Mouse (Mus musculus) gastrocnemius, adult 8-10 months (tissue): ENCODE measurements around the gene Olfr1450. TPM values are rescaled to one million over a fixed set of nuclear protein-coding genes. Genes with fewer than 3 reads are reported as not detected.
"Not testable (repeated sequence)": the region's sequence is repeated elsewhere in the genome, so short reads cannot be mapped to it uniquely, and the experiment has no call there.

Experiments
- DNase-seq, 2 experiments: peaks; one replicate each; pipeline ENCODE4 v3.0.0; 2022; ENCODE audit warnings: low spot score in 2 of 2
- total RNA-seq, 4 experiments: library from RNA; stranded (reverse); gene quantifications; 2 replicates each; pipeline ENCODE4 v1.2.4; 2022

Gene Olfr1450
- total RNA-seq = not detected

GRCm38 (mm10) chr19:12949958-12950357 lies at the start of gene Olfr1450:
Gene Olfr1450, plus strand, starts transcription at chr19:12950258.
- DNase-seq = no peak

DNA sequence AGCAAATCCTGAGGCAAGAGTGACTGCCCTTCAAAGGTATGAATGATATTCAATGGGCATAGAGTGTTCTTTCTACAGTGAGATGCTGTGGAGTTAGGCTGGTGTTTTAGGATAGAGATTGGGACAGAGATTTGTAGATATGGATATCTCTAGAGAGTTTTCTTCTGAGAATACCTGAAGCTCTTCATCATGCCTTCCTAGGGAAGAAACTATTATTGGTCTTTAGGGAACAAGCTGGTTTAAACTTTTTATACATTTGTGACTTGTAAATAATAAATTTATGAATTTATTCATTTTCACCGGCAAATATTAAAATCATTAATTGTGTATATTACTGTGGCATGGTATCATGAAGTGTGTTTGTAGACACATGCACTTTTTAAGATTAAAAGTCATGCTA lies 46.4 kb upstream of the Olfr1450 start, which contains the start of gene Olfr1447:
TSS of gene Olfr1447 (minus strand) at position 101 of the 400 bp plus-strand sequence.
- DNase-seq = no peak

DNA sequence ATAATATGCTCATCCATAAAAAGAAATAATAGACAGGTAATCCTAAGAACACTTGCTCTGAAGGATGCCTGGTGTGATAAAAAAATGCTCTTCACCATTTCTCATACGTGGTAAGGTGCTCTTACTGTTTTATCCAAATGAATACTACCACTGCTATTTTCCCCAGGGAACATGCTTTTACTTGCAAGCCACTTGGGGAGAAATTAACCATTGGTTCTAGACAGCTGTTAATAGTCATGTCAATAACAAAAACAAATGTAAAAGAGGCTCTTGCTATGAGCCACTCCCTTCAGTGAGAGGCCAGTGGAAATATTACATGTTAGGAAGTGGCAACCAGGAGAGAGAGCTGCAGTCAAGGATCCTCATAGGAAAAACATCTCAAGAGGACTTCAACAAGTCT lies 25.7 kb upstream of the Olfr1450 start, which contains the start of gene Olfr1448:
TSS of gene Olfr1448 (minus strand) at position 101 of the 400 bp plus-strand sequence.
- DNase-seq = no peak

DNA sequence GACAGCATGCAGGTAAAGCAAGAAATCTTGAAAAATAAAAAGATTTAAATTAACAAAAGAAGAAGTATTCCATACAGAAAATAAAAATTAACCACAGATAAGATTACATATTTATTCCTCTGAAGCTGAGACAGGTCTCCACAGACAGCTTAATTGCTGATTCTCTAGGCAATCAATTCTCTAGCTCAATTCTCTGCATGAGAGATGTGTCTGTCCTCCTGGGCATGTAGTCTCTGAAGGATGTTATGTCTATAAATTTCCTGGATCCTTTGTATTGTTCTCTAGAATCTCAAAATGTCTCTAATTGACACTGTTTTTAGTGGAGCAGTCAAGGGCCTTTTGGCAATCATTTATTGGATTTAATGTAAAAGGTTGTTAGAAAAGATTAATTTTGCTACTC lies 19.5 kb upstream of the Olfr1450 start, which contains the start of gene Olfr1449:
TSS of gene Olfr1449 (plus strand) at position 301 of the 400 bp plus-strand sequence.
- DNase-seq = no peak

- not testable (repeated sequence) for DNase-seq
Observed at GRCm38 (mm10) chr19:12970082-12970481, 20.0 kb downstream of the Olfr1450 start.

GRCm38 (mm10) chr19:12992316-12992715 lies 42.3 kb downstream of the Olfr1450 start:
- not testable (repeated sequence) for DNase-seq

- no peak for DNase-seq
Observed at GRCm38 (mm10) chr19:12994714-12995113, 44.7 kb downstream of the Olfr1450 start, which contains the start of gene Olfr1451. Gene Olfr1451, plus strand, starts transcription at chr19:12995014.

Other genes starting within 250 kb of the Olfr1450 start
- gene Cntf, start 184.6 kb upstream of the Olfr1450 start, total RNA-seq = 1 to 10 TPM in 3 of 4 experiments, under 1 TPM in 1; 0.92 to 2.5 (median 1.8) TPM
- 100 to 1,000 TPM; 130 to 182 (median 149) TPM for gene Zfp91, start 154.1 kb upstream of the Olfr1450 start, total RNA-seq
- under 1 TPM in 3 of 4 experiments, not detected in 1; 0.17 to 0.27 (median 0.22) TPM for gene Lpxn, start 154.1 kb upstream of the Olfr1450 start, total RNA-seq
- gene Gm5244, start 103.6 kb upstream of the Olfr1450 start, total RNA-seq = not detected
- not detected for gene Olfr1444, start 93.0 kb upstream of the Olfr1450 start, total RNA-seq
- not detected for gene Olfr1445, start 66.4 kb upstream of the Olfr1450 start, total RNA-seq
- gene Olfr1446, start 56.7 kb upstream of the Olfr1450 start, total RNA-seq = not detected
- gene Olfr1447, start 46.5 kb upstream of the Olfr1450 start, total RNA-seq = not detected
- not detected for gene Olfr1448, start 25.8 kb upstream of the Olfr1450 start, total RNA-seq
- gene Olfr1449, start 19.4 kb upstream of the Olfr1450 start, total RNA-seq = not detected
- gene Olfr1451, start 44.8 kb downstream of the Olfr1450 start, total RNA-seq = not detected
- not detected for gene Olfr1453, start 78.1 kb downstream of the Olfr1450 start, total RNA-seq
- not detected for gene Olfr1454, start 110.4 kb downstream of the Olfr1450 start, total RNA-seq
- not detected for gene Olfr1457, start 147.6 kb downstream of the Olfr1450 start, total RNA-seq
- not detected for gene Olfr1458, start 156.5 kb downstream of the Olfr1450 start, total RNA-seq
- not detected for gene Olfr1459, start 199.3 kb downstream of the Olfr1450 start, total RNA-seq
- not detected for gene Olfr1461, start 212.7 kb downstream of the Olfr1450 start, total RNA-seq
- not detected for gene Olfr1462, start 235.5 kb downstream of the Olfr1450 start, total RNA-seq